Mouse (Mus musculus) mouse trophoblast stem cell (cell line): Measurements from ENCODE around the gene Hoxc11.

Experiments
- in situ Hi-C, 2 experiments: fragments of 300-500 bp; cut with MseI, MboI; formaldehyde crosslinking; loops; 2 replicates in 1 of 2; 3 replicates in 1 of 2; pipeline ENCODE4 v1.15.1; 2025

Gene Hoxc11

GRCm38 (mm10) chr15:102980912-102981311 lies 26.7 kb downstream of the Hoxc11 start:
- in situ Hi-C loops: no loop called here

DNA sequence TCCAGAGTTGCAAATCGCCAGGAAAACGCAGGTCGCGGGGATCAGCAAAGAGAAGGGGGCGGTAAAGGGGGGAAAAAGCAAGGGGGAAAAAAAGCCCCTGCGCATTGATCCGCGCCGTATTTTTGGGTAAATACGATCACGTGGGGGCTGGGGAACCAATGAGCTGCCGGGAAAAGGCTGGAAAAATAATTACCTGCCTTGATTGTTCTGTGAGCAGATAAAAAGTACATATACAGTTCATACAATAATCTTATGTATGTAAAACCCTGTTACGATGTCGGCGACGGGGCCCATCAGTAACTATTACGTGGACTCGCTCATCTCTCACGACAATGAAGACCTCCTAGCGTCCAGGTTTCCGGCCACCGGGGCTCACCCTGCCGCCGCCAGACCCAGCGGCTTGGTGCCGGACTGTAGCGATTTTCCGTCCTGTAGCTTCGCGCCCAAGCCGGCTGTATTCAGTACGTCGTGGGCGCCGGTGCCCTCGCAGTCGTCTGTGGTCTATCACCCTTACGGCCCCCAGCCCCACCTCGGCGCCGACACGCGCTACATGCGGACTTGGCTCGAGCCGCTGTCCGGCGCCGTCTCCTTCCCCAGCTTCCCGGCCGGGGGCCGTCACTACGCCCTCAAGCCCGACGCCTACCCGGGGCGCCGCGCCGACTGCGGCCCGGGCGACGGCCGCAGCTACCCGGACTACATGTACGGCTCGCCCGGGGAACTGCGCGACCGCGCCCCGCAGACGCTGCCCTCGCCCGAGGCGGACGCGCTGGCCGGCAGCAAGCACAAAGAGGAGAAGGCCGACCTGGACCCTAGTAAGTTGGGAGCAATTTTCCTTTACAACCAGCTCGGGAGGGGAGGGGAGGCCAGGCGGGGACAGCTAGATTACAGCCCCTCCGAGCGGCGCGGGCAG lies 27.4 kb downstream of the Hoxc11 start:
- in situ Hi-C loops: no loop called here

GRCm38 (mm10) chr15:102983716-102984115 lies 29.5 kb downstream of the Hoxc11 start:
- in situ Hi-C loops: no loop called here

GRCm38 (mm10) chr15:102984521-102984920 lies 30.3 kb downstream of the Hoxc11 start:
- in situ Hi-C loops: no loop called here

DNA sequence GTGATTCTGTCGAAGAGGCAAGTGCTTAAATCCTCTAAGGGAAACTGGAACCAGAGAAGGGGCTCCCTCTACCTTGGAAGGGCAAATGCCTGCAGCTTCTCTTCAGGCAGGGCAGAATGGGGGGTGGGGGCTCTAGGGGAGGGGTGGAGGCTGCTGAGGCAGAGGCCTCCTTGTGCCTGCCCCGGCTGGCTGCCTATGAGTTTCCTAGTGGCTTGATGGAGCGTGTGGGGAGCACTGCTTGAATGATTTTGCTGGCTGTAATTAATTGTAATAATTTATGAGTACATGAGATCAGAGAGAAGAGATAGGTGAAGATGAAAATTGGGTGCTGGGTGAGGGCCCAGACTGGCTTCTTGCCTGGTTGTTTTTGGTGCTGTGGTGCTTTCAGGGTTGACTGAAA lies 30.7 kb downstream of the Hoxc11 start:
- in situ Hi-C loops: loop anchor here (5.0 kb wide), 2 partner anchors 182 to 187 kb away; partner anchors contain the start of gene Smug1 (in 1 of the 2)

DNA sequence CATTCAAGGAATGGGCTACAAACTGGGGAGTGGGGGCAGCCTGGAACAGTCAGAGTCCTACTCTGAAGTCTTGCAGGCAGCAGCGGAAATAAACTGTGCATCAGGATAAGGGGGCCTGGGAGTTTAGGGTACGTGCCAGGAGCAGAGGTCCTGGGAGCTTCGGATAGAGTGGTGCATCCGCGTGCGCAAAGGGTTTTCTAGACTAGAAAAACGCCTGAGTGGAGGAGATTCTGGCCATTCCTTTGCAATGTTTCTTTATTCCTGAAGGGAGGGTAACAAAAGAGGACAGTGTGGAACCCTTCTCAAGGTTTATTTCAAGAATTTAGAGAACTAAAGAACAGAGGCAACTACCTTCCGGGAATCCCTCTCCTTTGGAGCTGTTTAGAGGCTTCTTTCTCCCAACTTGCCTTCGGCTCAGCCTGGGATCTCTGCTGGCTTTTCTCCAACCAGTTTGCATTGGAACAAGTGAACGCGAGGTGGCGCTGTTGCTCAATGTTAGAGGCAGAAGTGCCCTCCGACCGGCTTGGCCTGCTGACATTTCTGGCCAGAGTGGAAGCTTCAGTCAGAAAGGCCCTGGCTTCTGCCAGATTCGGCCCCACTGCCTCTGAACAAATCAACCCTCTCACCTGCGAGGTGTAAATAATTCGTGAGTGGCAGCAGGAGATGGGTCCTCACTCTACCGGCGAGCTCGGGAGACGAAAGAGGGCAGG lies 33.1 kb downstream of the Hoxc11 start:
- in situ Hi-C loops: loop anchor here (5.0 kb wide), 2 partner anchors 180 to 185 kb away; partner anchors contain the start of gene Smug1 (in 1 of the 2)

DNA sequence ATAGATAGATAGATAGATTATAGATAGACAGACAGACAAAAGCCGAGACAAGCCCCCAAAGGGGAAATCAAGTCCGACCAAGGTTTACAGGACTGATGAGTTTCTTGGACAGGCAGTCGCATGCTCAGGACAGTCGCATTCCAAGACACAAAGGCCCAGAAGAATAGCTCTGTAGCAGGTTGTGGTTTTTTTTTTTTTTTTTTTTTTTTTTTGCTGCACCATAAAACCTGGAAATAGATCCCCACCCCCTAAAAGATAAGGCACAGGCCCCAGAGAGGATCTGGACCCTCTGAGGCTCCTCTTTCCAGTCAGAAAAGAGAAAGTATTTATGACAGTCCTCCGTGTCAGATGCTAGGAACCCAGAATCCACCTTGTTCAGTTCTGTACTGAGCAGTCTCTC lies 33.9 kb downstream of the Hoxc11 start:
- in situ Hi-C loops: loop anchor here (5.0 kb wide), 2 partner anchors 179 to 184 kb away; partner anchors contain the start of gene Smug1 (in 1 of the 2)

- in situ Hi-C loops: no loop called here
These were observed 36.5 kb downstream of the Hoxc11 start, which contains the start of gene Hoxc8 for GRCm38 (mm10) chr15:102990461-102991397. Gene Hoxc8, plus strand, starts transcription at chr15:102990607.

DNA sequence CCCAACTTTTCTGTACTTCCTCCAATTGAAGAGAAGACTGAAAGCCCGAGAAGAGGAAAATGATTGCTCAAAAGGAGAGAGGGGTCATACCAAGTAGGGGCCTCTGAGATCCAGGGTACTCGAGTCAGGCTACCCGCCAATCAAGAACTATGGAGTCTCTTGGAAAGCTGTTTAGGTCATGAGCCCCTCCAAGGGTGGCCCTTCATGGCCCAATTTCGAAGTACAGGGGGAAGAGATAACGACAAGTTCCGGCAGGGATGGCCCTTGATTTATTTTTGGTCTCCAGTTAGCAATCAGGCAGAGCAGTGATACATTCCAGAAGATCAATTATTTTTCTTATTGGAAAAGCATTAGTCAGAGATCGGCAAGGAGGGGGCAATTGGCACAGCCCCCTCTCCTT lies 37.6 kb downstream of the Hoxc11 start:
- in situ Hi-C loops: no loop called here

DNA sequence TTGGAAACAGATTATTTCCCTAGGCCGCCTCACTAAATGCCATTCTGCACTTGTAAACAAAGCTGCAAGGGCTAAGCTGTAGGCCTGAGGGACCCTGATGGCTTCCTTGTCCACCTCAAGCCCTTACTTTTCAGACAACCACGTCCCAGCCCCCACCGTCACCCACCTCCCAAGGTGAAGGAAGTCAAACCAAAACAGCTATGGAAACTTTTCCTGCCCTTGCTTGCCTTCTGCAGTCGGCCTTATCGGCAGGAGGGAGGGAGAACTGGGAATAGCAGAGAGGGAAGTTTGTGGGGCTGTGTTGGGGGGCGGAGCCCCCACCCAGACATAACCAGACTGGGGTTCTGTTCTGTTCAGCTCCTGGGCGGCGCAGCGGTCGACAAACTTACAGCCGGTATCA lies 38.0 kb downstream of the Hoxc11 start:
- in situ Hi-C loops: no loop called here

GRCm38 (mm10) chr15:102992863-102993262 lies 38.6 kb downstream of the Hoxc11 start:
- in situ Hi-C loops: no loop called here

DNA sequence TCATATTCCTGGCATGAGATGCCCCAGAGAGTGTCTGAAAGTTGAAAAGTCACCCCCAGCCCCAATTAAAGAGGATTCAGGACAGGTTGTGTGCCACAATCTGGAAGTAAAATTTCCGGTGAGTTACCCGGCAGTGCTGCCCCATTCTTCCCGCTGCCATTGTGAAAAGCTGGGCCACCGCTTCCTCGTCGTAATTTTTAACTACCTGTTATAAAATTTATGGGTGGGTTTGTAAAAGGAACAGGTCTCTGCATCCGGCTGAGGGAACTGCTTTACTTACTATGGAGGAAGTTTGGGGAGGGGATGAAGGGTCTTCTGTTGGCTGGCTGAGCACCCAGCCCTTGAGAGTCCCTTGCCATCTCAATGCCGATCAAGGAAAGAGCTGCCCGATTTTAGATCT lies 42.3 kb downstream of the Hoxc11 start:
- in situ Hi-C loops: no loop called here

DNA sequence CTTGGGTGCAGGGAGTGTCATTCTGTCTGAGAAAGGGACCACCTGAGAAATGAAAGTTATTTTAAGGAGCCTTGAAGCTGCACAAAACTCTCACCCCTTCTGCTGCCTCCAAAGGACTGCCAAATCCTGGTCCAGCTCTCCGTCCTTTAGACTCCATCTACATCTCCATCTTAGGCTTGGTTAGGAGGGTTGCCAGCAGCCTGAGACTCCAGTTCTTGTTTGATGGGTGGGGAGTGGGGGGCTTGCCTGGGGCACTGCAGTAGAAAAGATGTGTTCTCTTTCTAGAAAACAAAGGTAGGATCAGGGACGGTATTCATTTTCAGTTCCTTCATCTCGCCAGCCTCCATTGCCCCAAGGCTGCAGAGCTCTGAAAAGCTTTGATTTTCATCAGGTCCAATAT lies 43.2 kb downstream of the Hoxc11 start:
- in situ Hi-C loops: no loop called here

- in situ Hi-C loops: no loop called here
These were observed 43.7 kb downstream of the Hoxc11 start, which contains the start of gene Hoxc6 for GRCm38 (mm10) chr15:102997939-102998355. Gene Hoxc6, plus strand, starts transcription at chr15:102998257.

DNA sequence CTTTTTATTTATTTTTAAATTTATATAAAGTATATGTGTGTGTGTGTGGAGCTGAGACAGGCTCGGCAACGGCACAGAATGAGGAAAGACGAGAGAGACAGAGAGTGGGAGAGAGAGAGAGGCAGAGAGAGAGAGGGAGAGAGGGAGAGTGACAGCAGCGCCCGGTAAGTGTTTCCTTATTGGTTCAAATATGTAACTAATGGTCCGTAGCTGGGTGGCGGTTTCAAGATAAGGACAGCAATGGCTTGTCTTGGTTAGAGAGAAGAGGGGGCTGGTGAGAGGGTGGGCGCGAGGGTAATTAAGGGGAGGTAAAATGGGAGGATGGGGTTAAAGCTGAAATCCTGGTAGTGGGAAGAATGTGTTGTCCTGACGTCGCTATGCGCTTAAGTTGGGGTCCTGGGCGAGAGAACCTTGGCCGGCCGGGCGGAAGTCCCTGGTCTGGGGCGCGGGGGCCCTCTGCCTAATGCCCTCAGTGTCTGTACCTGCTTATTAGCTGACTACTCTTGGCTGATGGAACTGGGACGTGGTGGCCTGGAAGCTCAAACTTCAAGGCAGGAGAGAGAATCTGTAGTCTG lies 44.5 kb downstream of the Hoxc11 start:
- in situ Hi-C loops: no loop called here

DNA sequence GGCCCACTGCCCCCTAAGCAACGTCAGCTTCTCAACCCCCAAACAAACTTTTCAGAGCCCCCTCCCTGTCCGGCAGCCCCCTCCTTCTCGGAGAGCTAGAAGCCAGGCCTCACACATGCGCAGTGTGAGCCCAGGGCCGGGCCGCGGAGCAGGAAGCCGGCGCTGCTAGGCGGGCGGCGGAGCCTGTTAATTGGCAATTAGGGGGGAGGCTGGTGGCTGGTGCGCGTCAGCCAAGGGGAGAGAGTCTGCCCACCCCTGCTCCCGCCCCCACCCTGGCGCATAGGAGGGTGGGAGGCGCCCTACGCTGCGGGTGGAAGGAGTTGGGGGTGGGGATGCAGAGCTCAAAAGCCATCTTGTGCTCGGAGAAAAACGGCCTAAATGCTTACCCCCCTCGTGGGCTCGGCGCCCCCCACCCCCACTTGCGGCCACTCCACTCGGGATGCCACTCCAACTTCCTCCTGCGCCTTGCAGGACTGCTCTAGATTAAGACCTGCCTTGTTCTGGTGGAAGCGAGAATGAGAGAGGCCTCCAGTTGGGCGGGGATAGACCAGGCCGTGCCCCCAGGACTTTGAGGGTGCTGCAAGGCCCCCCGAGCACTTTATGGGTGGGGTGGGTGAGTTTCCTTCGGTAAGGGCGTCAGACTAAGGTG lies 45.1 kb downstream of the Hoxc11 start:
- in situ Hi-C loops: no loop called here

- in situ Hi-C loops: no loop called here
These were observed 45.7 kb downstream of the Hoxc11 start for GRCm38 (mm10) chr15:102999955-103000354.

DNA sequence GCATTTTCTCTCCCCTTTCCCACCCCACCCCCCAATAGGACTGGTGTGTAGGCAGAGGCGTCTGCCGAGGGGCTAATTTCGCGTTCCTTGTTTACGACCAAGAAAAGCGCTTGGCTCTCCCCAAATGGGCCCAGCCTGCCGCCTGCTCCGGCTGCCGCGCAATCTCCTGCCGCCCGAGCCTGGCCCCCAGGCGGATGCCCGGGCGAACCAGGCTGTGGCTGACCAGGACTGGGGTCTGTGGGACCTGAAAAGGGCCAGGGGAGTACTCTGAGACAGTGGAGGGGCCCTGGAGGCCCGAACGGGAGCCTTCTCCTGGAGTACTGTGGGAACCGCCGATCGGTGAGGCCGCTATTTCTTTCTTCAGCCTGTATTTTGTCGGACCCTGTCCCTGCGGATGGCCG lies 46.3 kb downstream of the Hoxc11 start:
- in situ Hi-C loops: no loop called here

DNA sequence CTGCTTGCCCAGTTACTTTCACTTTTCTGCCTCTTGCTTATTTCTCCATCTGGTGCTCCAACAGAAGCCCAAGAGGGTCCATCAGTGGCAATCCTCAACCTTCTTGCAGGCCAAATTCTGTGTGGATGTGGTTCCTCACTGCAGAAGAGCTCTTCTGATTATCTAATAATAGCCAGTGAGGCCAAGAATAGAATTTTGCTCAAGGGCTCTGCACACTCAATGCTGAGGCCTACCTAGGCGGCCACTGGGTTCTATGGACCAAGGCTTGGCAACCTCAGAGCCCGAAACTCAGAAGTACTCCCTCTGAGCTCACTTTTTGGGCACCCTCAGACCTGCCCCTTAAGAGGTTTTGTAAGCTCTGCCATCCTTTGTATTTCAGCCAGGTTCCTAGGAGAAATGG lies 47.1 kb downstream of the Hoxc11 start:
- in situ Hi-C loops: no loop called here

GRCm38 (mm10) chr15:103002156-103002555 lies 47.9 kb downstream of the Hoxc11 start:
- in situ Hi-C loops: no loop called here
